Mouse (Mus musculus): Measurements from ENCODE around the gene Gtpbp10.

Gtpbp10 gene

GRCm38 (mm10) chr5:5495042-5495441, 64.3 kb downstream of the Gtpbp10 start:
- no peak for DNase-seq

DNA sequence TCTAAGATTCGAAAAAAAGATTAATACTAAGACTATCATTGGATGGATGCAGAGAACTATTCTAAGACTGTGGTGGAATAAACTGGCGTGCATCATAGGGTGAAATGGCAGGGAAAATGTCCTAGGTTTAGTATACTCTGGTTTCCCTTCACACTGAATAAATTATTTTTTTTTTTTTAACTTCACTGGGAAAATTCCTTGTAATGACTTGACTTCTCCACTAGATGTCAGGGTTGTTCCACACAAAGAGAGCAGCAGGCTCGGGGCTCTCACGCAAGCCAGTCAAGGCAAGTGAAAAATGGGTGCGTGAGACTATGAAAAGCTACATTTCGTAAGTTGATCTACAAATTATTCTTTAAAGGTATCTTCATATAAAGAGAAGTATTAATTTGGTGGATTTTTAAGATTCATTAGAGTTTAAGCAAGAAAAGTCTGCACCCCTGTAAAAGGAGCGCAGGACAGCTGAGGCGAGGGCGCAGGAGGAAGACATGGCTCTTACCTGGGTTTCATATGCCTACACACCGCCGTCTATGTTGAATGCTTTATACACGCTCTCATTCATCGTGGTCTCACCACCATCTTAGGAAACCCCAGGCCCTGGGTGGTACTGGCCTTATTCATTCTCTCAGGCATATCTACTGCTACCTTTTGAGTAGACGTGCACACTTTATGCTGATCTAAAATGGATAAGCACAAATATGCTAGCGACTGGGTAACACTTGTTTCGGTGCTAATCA, 64.9 kb downstream of the Gtpbp10 start:
- DNase-seq: peak; percentile 77

DNA sequence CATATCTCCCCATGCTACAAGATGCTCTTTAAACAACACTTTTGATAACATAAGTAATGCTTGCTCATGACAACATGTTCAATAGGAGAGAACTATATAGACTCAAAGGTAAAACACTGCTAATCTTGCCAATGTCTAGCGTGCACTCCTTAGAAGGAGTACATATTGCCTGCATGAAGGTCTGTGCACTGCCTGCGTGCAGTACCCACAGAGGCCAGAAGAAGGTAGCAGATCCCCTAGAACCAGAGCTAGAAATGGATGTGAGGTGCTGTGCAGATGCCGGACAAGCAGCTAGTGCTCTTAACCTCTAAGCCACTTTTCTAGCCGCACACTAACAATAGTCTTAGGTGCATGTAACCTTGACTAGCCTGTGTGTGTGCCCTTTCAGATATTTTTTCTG, 67.2 kb downstream of the Gtpbp10 start:
- DNase-seq: no peak

Measured in embryo, embryonic 11 days (tissue).